ENCODE assay signal across 8 mouse cellular contexts in the genomic region with DNA sequence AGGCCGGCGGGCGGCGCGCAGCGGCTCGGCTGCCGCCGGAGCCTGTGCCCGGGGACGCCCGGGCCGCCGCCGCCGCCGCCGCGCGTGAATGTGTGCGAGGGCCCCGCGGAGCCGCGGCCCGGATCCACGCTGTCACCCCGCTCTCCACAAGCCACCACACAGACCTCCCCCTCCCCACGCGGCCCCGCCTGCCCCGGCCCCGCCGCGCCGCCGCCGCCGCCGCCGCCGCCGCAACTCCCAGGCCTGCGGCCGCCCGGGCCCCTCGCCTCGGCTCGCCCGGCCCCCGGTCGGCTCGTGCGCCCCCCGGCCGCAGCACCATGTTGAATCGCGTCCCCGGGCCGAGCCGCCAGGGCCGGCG. TPM values are rescaled to one million over a fixed set of nuclear protein-coding genes. Genes with fewer than 3 reads are reported as not detected.
A peak's percentile ranks its signal among the peaks of the same experiment; 100 is the strongest.
DNase-seq lines count a peak whose midpoint lies in the region; ATAC-seq and TF ChIP-seq lines count a peak whose summit lies in the region.

No protein-coding gene starts in this region.

- H3K27ac ChIP-seq in lung, postnatal 0 days (ENCODE audit: low read length): peak overlapping the region; percentile 100
- peak overlapping the region; percentile 100 for H3K27ac ChIP-seq in intestine, embryonic 16.5 days (ENCODE audit: low read length)
- peak overlapping the region; percentile 100 for H3K27ac ChIP-seq in neural tube, embryonic 15.5 days (replicated peaks)

- peak overlapping the region; percentile 68 for H3K4me2 ChIP-seq in lung, postnatal 0 days (replicated peaks; ENCODE audit: low read depth, low read length)
- H3K4me2 ChIP-seq in intestine, embryonic 16.5 days (ENCODE audit: low read depth, low read length): peak overlapping the region; percentile 72; the same call in 1 of the 2 replicates
- peak overlapping the region; percentile 85 for H3K4me2 ChIP-seq in neural tube, embryonic 15.5 days

- no peak for TF ChIP-seq EP300 in lung, postnatal 0 days (IDR thresholded peaks at IDR 0.05)

- H3K36me3 ChIP-seq in lung, postnatal 0 days (ENCODE audit: insufficient read depth, low read length): peaks cover 3% of the 10 kb centered on the region; the same call in 1 of the 2 replicates
- no peaks in the 10 kb centered on the region for H3K36me3 ChIP-seq in intestine, embryonic 16.5 days (ENCODE audit: control insufficient read depth, insufficient read depth, low read length)
- H3K36me3 ChIP-seq in neural tube, embryonic 15.5 days: no peaks in the 10 kb centered on the region

- H3K9me3 ChIP-seq in lung, postnatal 0 days (ENCODE audit: low read length): no peaks in the 10 kb centered on the region
- no peaks in the 10 kb centered on the region for H3K9me3 ChIP-seq in intestine, embryonic 16.5 days (ENCODE audit: control insufficient read depth, low read length)
- no peaks in the 10 kb centered on the region for H3K9me3 ChIP-seq in neural tube, embryonic 15.5 days (replicated peaks)

- H3K4me3 ChIP-seq in lung, postnatal 0 days (ENCODE audit: low read depth, low read length): peak overlapping the region; percentile 93
- peak overlapping the region; percentile 93 for H3K4me3 ChIP-seq in intestine, embryonic 16.5 days (ENCODE audit: low read length)
- H3K4me3 ChIP-seq in neural tube, embryonic 15.5 days (replicated peaks): peak overlapping the region; percentile 73

- no peaks in the 10 kb centered on the region for H3K27me3 ChIP-seq in lung, postnatal 0 days (replicated peaks; ENCODE audit: insufficient read depth, low read length)
- H3K27me3 ChIP-seq in intestine, embryonic 16.5 days (replicated peaks; ENCODE audit: control insufficient read depth, insufficient read depth, low read length): no peaks in the 10 kb centered on the region
- H3K27me3 ChIP-seq in neural tube, embryonic 15.5 days (replicated peaks): no peaks in the 10 kb centered on the region

- no peak for TF ChIP-seq CTCF in lung, postnatal 0 days (IDR thresholded peaks at IDR 0.05)

- H3K4me1 ChIP-seq in lung, postnatal 0 days (ENCODE audit: insufficient read depth, low read depth, low read length): peaks cover 9% of the 10 kb centered on the region
- peaks cover 15% of the 10 kb centered on the region for H3K4me1 ChIP-seq in intestine, embryonic 16.5 days (ENCODE audit: control insufficient read depth, insufficient read depth, low read length)
- H3K4me1 ChIP-seq in neural tube, embryonic 15.5 days: peaks cover 40% of the 10 kb centered on the region

- peak; percentile 34 for ATAC-seq in cerebellum, adult (ENCODE audit: insufficient number of reproducible peaks, low FRiP score, low TSS enrichment)
- ATAC-seq in lung, postnatal 0 days: peak; percentile 45
- ATAC-seq in intestine, embryonic 16.5 days: peak; percentile 36
- ATAC-seq in neural tube, embryonic 15.5 days (ENCODE audit: low FRiP score): peak; percentile 66

- no peak for DNase-seq in cerebellum, postnatal 25 days
- no peak for DNase-seq in lung, postnatal 0 days (ENCODE audit: low spot score)
- DNase-seq in lung, postnatal 14 days: no peak
- DNase-seq in embryo, embryonic 10 days (ENCODE audit: low spot score): no peak
- DNase-seq in gastrocnemius, postnatal 4 days (ENCODE audit: low spot score in 2 of 2): no peak

- no CpG with 5 or more reads among the region's 63 CpGs for WGBS in lung, postnatal 0 days
- 0% methylated on average over 46 of the region's 63 CpGs for WGBS in intestine, embryonic 16.5 days
- WGBS in neural tube, embryonic 15.5 days: 0% methylated on average over 11 of the region's 63 CpGs

- peak overlapping the region; percentile 99 for H3K9ac ChIP-seq in lung, postnatal 0 days (replicated peaks; ENCODE audit: low read depth)
- peak overlapping the region; percentile 100 for H3K9ac ChIP-seq in intestine, embryonic 16.5 days (ENCODE audit: low read depth, low read length)
- H3K9ac ChIP-seq in neural tube, embryonic 15.5 days (replicated peaks): peak overlapping the region; percentile 97

RNA-seq across cellular contexts. Expression of a gene that starts 0.4 kb away (rescaled TPM):
- polyA plus RNA-seq in lung, postnatal 0 days (2015; fragmentation: Nextera tagmentation; extraction: Ambion mirVana): 15.3 and 15.7 TPM in 2 replicates
- 12.4 and 12.6 TPM in 2 replicates for polyA plus RNA-seq in intestine, embryonic 16.5 days (2015; fragmentation: Nextera tagmentation; extraction: Ambion mirVana)
- polyA plus RNA-seq in neural tube, embryonic 15.5 days (2015; fragmentation: Nextera tagmentation; extraction: Ambion mirVana): 15.9 and 18.1 TPM in 2 replicates
- 10 to 100 TPM; 46.0 to 50.8 TPM for total RNA-seq in gastrocnemius, postnatal 4 days (2021)
